Mouse (Mus musculus): ENCODE measurements at regions not wholly inside any gene's neighbourhood (a gene's known extent, or its start where the extent isn't known, plus 50 kb on each side); places are given as distances from the start of the nearest gene placed in this dataset.

GRCm38 (mm10) chr17:77593807-77594206 lies 606.2 kb upstream of the Crim1 start:
- Histone ChIP-seq H3K27ac (no peak overlapping the region), H3K4me3 (no peak overlapping the region)
- DNase-seq (ENCODE audit: low spot score in 2 of 2): no peak
- no peak for TF ChIP-seq CTCF (conservative IDR thresholded peaks at IDR 0.05)

- no peak for DNase-seq (ENCODE audit: low spot score in 2 of 2)
- no peak overlapping the region for H3K27ac ChIP-seq
- TF ChIP-seq CTCF (conservative IDR thresholded peaks at IDR 0.05): no peak
- H3K4me3 ChIP-seq: no peak overlapping the region
Measured at GRCm38 (mm10) chr17:77596453-77596852, 603.6 kb upstream of the Crim1 start.

GRCm38 (mm10) chr17:77623472-77623871 lies 576.6 kb upstream of the Crim1 start:
- Histone ChIP-seq H3K27ac (no peak overlapping the region), H3K4me3 (no peak overlapping the region)
- no peak for TF ChIP-seq CTCF (conservative IDR thresholded peaks at IDR 0.05)
- DNase-seq (ENCODE audit: low spot score in 2 of 2): no peak

DNA sequence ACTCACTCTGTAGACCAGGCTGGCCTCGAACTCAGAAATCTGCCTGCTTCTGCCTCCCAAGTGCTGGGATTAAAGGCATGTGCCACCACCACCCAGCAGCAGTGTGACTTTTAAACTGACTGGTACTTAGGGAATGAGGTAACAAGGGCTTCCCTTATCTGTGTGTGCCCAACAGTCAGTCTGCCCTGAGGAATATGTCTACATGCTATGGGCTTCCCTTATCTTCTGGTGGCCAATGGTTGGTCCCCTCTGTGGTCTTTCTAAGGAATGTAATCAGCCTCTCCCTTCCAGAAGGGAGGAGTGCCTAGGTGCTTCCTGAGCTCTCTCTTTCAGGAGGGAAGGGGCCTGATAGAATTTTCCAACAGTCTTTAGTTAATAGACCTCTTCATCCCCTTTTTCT lies 575.9 kb upstream of the Crim1 start:
- Histone ChIP-seq H3K27ac (no peak overlapping the region), H3K4me3 (no peak overlapping the region)
- DNase-seq (ENCODE audit: low spot score in 2 of 2): no peak
- no peak for TF ChIP-seq CTCF (conservative IDR thresholded peaks at IDR 0.05)

GRCm38 (mm10) chr17:77642355-77642754 lies 557.7 kb upstream of the Crim1 start:
- no peak overlapping the region for H3K27ac ChIP-seq
- no peak overlapping the region for H3K4me3 ChIP-seq
- DNase-seq (ENCODE audit: low spot score in 2 of 2): no peak
- no peak for TF ChIP-seq CTCF (conservative IDR thresholded peaks at IDR 0.05)

DNA sequence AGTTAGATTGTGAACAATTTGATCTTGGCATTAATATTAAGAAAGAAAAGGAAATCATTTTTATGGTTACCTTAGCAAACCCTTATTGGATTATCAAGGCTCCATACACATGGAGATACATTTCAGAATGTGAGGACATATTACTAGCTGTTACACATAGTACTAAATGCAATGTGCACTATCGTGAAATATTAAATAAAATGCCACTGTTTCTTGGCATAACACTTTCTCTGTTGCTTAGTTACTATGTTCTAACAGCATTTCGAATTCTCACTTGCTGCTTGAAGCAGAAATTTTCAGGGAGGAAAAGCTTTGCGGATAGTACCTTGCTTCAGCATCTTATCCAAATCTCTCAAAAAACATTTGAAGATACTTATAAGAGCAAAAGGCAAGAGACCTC lies 551.1 kb upstream of the Crim1 start:
- TF ChIP-seq CTCF (conservative IDR thresholded peaks at IDR 0.05): no peak
- Histone ChIP-seq H3K4me3 (no peak overlapping the region), H3K27ac (peak overlapping the region; percentile 71)
- peak in 1 of 2 experiments; percentile 14 for DNase-seq (ENCODE audit: low spot score in 2 of 2)

DNA sequence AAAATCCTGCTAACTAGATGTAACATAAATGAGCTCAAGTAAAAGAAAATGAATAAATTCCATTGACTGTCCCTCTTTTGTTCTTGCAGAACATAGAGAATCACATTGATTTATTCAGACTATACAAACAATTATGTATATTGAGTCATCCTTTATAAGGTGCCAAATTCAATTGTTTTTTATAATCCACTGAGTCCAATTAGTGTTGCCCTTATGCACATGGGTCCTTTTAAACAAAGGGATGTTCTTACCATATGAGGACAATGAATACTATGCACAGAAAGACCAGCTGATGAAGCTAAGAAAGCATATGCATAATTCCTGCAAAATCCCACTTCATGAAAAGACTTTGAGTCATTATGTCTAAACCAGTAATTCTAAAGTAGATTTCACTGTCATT lies 548.2 kb upstream of the Crim1 start:
- H3K27ac ChIP-seq: no peak overlapping the region
- H3K4me3 ChIP-seq: no peak overlapping the region
- no peak for DNase-seq (ENCODE audit: low spot score in 2 of 2)
- TF ChIP-seq CTCF (conservative IDR thresholded peaks at IDR 0.05): no peak
